ENCODE assay signal across 15 mouse cellular contexts in the genomic region with DNA sequence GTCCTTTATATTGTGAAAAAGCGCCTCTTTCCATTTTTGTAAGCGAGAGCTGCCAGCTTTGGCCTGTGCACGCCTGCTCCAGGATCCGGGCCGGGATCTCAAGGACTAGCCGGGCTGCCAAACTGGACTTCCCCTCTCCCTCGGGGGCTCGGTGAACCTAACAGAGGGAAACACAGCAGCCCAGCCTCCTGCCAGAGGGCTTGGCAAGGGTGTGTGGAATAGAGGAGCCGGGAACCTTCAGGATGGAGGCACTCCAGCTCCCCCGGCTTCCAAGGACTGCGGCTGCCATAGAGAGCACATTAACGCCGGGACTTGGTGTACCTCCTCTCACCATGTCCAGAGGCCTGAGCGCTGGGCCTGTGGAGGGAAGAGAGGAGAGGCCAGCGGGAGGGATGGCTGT. TPM values are rescaled to one million over a fixed set of nuclear protein-coding genes. Genes with fewer than 3 reads are reported as not detected.
A peak's percentile ranks its signal among the peaks of the same experiment; 100 is the strongest.
DNase-seq lines count a peak whose midpoint lies in the region.
"Had no signal": no experiment of that assay in that cellular context is flagged by ENCODE, and none has a peak within 500 bp of the region (broad histone marks: within the 10 kb centered on the region; RNA-seq: fewer than 3 reads in every experiment).

No protein-coding gene starts in this region.

- peak; percentile 21 for DNase-seq in adrenal gland, postnatal 25 days
- no peak for DNase-seq in adrenal gland, adult (ENCODE audit: inconsistent age in 2 of 2, low spot score in 1 of 2)
- peak; percentile 20 for DNase-seq in right cerebral cortex, adult 18-20 months
- no peak for DNase-seq in right cerebral cortex, postnatal 4 days
- DNase-seq in heart, adult 9 months (ENCODE audit: low spot score in 2 of 2) = peak; percentile 43 to 61
- peak; percentile 55 for DNase-seq in testis, postnatal 10 days (ENCODE audit: low spot score)
- DNase-seq in thymus, postnatal 4 days = no peak
- no peak for DNase-seq in ovary, postnatal 14 days (ENCODE audit: low spot score)
- DNase-seq: cerebellum, postnatal 25 days; kidney, adult 2 months; kidney, postnatal 14 days; lung, postnatal 10 days had no signal

RNA-seq across cellular contexts. Expression of gene Bnip1, which starts 11.2 kb away (rescaled TPM):
- total RNA-seq in adrenal gland, postnatal 25 days (2021) = 27.8 and 30.6 TPM in 2 replicates

RNA-seq across cellular contexts. Expression of gene Nkx2-5, which starts 52.7 kb away (rescaled TPM):
- total RNA-seq in adrenal gland, postnatal 25 days (2021) = not detected in 2 replicates
- total RNA-seq: gastrocnemius, postnatal 4 days; megakaryocyte, adult 5-6 weeks; midbrain, postnatal 0 days had no signal

Comparison
In these comparisons a context has a peak if more than half of its experiments do, and no peak if none do; other contexts are left out.
1. DNase-seq: peak in adrenal gland, postnatal 25 days (single experiment), right cerebral cortex, adult 18-20 months (single experiment), heart, adult 9 months (2 of 2) and testis, postnatal 10 days (single experiment); none in adrenal gland, adult (0 of 2), right cerebral cortex, postnatal 4 days (single experiment), thymus, postnatal 4 days (single experiment) and ovary, postnatal 14 days (single experiment).